Mouse (Mus musculus): ENCODE results near the gene Fgfbp1.

The Fgfbp1 gene

GRCm38 (mm10) chr5:43981620-43982019, at the start of gene Fgfbp1:
Fgfbp1 (minus strand) TSS chr5:43981779.
- no peak for DNase-seq (ENCODE audit: low spot score in 2 of 2)

- DNase-seq (ENCODE audit: low spot score in 2 of 2), result no peak
Observed at GRCm38 (mm10) chr5:43998295-43998989, 16.9 kb upstream of the Fgfbp1 start.

GRCm38 (mm10) chr5:43997626-43998025, 16.0 kb upstream of the Fgfbp1 start:
- no peak for DNase-seq (ENCODE audit: low spot score in 2 of 2)

GRCm38 (mm10) chr5:43996162-43996561, 14.6 kb upstream of the Fgfbp1 start:
- peak; percentile 12 to 16 for DNase-seq (ENCODE audit: low spot score in 2 of 2)

- DNase-seq (ENCODE audit: low spot score in 2 of 2), result peak; percentile 41 to 52
Observed at GRCm38 (mm10) chr5:43994981-43995380, 13.4 kb upstream of the Fgfbp1 start.

- peak; percentile 64 to 71 for DNase-seq (ENCODE audit: low spot score in 2 of 2)
Observed at GRCm38 (mm10) chr5:43990316-43990715, 8.7 kb upstream of the Fgfbp1 start.

GRCm38 (mm10) chr5:43989017-43989416, 7.4 kb upstream of the Fgfbp1 start:
- DNase-seq (ENCODE audit: low spot score in 2 of 2), result peak; percentile 7 to 10

- DNase-seq (ENCODE audit: low spot score in 2 of 2), result no peak
Observed at GRCm38 (mm10) chr5:43986212-43986611, 4.6 kb upstream of the Fgfbp1 start.

- DNase-seq (ENCODE audit: low spot score in 2 of 2), result no peak
Observed at GRCm38 (mm10) chr5:43982896-43983295, 1.3 kb upstream of the Fgfbp1 start.

- no peak for DNase-seq (ENCODE audit: low spot score in 2 of 2)
Observed at GRCm38 (mm10) chr5:43980397-43980796, 1.2 kb downstream of the Fgfbp1 start.

- DNase-seq (ENCODE audit: low spot score in 2 of 2), result no peak
Observed at GRCm38 (mm10) chr5:43976821-43977561, 4.6 kb downstream of the Fgfbp1 start.

- no peak for DNase-seq (ENCODE audit: low spot score in 2 of 2)
Observed at GRCm38 (mm10) chr5:43974166-43974565, 7.4 kb downstream of the Fgfbp1 start.

GRCm38 (mm10) chr5:43971156-43971555, 10.4 kb downstream of the Fgfbp1 start:
- DNase-seq (ENCODE audit: low spot score in 2 of 2), result no peak

GRCm38 (mm10) chr5:43970532-43970931, 11.0 kb downstream of the Fgfbp1 start:
- no peak for DNase-seq (ENCODE audit: low spot score in 2 of 2)

GRCm38 (mm10) chr5:43968634-43969033, 12.9 kb downstream of the Fgfbp1 start:
- DNase-seq (ENCODE audit: low spot score in 2 of 2), result no peak

GRCm38 (mm10) chr5:43961056-43961455, 20.5 kb downstream of the Fgfbp1 start:
- DNase-seq (ENCODE audit: low spot score in 2 of 2), result no peak

- no peak for DNase-seq (ENCODE audit: low spot score in 2 of 2)
Observed at GRCm38 (mm10) chr5:43959884-43960440, 21.6 kb downstream of the Fgfbp1 start.

- DNase-seq (ENCODE audit: low spot score in 2 of 2), result no peak
Observed at GRCm38 (mm10) chr5:43953241-43953640, 28.3 kb downstream of the Fgfbp1 start.

- DNase-seq (ENCODE audit: low spot score in 2 of 2), result peak; percentile 39 to 55
Observed at GRCm38 (mm10) chr5:43948748-43949275, 32.8 kb downstream of the Fgfbp1 start.

GRCm38 (mm10) chr5:43948111-43948743, 33.4 kb downstream of the Fgfbp1 start:
- peak; percentile 88 to 90 for DNase-seq (ENCODE audit: low spot score in 2 of 2)

GRCm38 (mm10) chr5:43947330-43947977, 34.1 kb downstream of the Fgfbp1 start:
- peak; percentile 45 to 65 for DNase-seq (ENCODE audit: low spot score in 2 of 2)

- DNase-seq (ENCODE audit: low spot score in 2 of 2), result no peak
Observed at GRCm38 (mm10) chr5:43933269-43933668, 48.3 kb downstream of the Fgfbp1 start.

All from spleen, postnatal 36 days (tissue).